Mouse (Mus musculus): ENCODE measurements around the gene Abcg4. TPM values are rescaled to one million over a fixed set of nuclear protein-coding genes. Genes with fewer than 3 reads are reported as not detected.
A peak's percentile ranks its signal among the peaks of the same experiment; 100 is the strongest.
"Not testable (repeated sequence)": the region's sequence is repeated elsewhere in the genome, so short reads cannot be mapped to it uniquely, and the experiment has no call there.

Abcg4 gene
- total RNA-seq (2021) = under 1 TPM; 0.15 to 0.62 TPM
- long read RNA-seq, experiment 1 = 0 reads
- long read RNA-seq, experiment 2 = 0 reads

DNA sequence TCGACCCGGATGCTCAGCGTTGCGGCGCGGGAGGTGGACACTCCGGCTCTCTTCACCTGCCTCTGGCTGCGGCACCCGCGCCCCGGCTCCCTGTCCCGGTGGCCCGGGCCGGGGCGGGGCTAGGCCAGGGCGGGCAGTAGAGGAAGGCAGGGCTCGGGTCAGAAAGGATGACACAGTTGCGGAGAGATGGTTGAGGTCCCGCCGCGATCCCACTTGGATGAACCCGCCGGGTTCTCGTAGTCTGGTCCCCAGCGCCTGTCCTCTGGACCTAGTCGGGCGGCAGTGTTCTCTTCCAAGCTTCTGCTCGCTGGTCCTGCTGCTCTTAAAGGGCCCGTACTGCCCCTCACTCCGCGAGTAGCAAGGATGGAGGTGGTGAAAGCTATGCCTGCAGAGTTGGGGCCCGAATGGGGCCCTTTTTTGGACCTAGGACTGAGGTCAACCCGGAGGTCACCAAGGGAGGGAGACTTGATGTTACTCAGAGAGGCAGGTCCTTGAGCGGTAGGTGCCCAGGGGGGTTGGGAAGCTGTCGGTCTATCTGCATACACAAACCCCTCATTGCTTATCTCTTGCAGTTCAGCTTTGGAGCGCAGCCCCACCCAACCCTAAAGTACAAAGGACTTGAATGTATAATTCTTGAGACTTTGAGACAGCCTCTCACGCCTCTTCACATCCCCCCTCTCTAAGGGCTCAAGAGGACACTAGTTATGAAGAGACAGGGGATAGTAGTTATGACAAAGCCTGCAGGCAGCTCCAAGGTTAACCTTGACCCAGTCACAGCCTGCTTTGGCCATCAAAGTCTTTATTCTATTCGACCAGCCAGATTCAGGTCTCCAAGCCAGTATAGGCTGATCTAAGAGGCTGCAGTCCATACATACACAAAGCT, at the start of gene Abcg4:
Gene Abcg4 (minus strand): TSS at position 540 of the 883 bp plus-strand sequence.
- DNase-seq = no peak

DNA sequence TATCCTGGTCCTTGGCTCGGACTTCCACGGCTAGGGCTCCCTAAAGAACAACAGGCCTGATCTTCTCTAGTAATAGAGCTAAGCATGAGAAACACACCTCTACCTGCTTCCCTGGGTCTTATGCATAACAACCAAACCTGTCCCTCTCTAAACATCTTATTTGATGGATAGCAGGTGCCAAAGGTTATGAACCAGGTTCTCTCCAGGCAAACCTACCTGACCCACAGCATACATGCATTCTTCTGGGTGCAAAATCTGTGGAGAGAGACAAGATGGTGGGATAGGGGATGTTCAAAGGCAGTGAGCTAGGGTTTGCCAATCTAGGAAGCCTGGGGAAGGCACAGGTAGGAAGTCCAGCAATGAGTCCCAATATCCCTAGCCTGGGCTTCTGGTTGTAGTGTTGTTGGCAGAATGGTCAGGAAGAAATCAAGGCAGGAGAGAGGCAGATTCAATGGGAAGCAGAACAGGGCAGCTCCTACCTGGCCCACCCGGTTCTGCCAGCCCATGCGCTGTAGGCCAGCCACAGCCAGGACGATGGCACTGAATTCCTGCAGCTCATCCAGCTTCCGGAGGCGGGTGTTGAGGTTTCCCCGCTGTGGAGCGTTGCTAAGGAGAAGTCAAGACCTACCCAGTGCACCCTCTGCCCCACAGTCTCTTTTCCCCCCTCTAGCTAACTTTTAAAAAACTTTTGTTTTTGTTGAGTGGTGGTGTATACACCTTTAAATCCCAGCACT, 49.2 kb upstream of the Abcg4 start:
- no peak for DNase-seq

- DNase-seq = no peak
Measured at GRCm38 (mm10) chr9:44336964-44337363, 48.5 kb upstream of the Abcg4 start.

GRCm38 (mm10) chr9:44336513-44336912, 48.1 kb upstream of the Abcg4 start:
- not testable (repeated sequence) for DNase-seq

DNA sequence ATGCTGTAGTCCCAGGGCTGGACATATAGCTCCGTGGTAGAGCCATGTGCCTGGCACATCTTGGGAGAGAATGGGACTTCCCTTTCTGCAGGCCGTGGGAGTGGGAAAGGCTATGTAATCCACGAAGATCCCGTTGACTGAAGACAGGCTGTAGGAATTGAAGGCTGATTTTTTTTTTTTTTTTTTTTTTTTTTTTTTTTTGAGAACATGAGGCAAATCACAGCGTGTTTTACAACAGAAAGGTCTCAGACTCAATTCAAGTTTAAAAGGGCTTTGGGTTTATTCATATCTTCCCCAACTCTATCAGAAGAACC, 47.6 kb upstream of the Abcg4 start:
- no peak for DNase-seq

GRCm38 (mm10) chr9:44335331-44336092, 47.1 kb upstream of the Abcg4 start:
- DNase-seq = no peak

DNA sequence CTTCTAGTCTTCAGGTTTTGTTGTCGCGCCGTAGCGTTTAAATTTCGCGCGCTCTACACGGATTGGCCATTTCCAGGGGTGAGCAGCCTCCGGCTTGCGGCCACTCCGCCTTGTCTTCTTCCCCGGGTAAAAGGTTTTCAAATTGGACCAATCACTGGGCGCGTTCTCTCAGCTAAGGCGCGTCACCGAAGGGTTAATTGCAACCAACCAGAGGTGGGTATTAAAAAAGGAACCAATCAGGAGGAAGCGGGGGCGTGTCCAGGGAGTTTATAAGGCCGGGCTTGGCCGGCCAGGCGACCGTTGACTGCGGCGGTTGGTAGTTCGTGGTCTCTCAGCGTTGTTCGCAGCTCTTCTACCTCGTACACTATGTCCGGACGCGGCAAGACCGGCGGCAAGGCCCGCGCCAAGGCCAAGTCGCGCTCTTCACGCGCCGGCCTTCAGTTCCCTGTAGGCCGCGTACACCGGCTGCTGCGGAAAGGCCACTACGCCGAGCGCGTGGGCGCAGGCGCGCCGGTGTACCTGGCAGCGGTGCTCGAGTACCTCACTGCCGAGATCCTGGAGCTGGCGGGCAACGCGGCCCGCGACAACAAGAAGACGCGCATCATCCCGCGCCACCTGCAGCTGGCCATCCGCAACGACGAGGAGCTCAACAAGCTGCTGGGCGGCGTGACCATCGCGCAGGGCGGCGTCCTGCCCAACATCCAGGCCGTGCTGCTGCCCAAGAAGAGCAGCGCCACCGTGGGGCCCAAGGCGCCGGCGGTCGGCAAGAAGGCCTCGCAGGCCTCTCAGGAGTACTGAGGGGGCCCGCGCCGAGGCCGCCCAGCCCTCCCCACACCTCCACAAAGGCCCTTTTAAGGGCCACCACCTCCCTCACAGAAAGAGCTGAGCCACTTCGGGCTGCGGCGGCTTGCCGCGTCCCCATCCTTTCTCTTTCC, 46.2 kb upstream of the Abcg4 start, which contains the start of gene H2afx:
Gene H2afx (plus strand): TSS at position 299 of the 935 bp plus-strand sequence.
- DNase-seq = peak; percentile 98

- DNase-seq = no peak
Measured at GRCm38 (mm10) chr9:44332918-44333638, 44.7 kb upstream of the Abcg4 start.

DNA sequence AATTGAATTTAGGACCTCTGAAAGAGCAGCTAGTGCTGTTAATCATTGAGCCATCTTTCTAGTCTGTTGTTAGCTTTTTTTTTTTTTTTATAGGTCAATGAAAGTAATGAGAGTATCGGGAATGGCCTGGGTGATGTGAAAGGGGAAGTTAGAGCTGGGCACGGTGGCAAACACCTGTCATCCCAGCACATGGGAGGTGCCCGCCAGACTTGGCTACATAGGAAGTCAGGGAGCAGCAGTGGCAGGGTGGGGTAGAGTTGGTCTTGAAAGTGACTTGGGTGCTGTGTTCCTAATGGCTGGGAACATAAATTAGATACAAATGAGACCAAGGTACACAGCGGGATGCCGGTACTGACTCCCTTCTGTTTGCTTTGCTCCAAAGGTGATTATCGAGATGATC, 42.3 kb upstream of the Abcg4 start:
- DNase-seq = no peak

DNA sequence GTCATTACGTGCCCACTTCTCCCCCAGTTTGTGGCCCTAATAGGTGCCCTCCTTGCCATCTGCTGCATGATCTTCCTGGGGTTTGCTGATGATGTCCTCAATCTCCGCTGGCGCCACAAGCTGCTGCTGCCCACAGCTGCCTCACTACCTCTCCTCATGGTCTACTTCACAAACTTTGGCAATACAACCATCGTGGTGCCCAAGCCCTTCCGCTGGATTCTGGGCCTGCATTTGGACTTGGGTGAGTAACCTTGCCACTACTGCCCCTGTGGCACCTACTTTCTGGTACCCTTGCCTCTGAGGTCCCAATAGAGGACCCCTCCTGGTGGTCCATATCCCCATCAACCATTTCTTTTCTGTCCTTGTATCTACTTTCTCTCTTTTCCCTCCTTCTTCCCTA, 39.5 kb upstream of the Abcg4 start:
- DNase-seq = no peak

GRCm38 (mm10) chr9:44327064-44327711, 38.8 kb upstream of the Abcg4 start:
- DNase-seq = no peak

DNA sequence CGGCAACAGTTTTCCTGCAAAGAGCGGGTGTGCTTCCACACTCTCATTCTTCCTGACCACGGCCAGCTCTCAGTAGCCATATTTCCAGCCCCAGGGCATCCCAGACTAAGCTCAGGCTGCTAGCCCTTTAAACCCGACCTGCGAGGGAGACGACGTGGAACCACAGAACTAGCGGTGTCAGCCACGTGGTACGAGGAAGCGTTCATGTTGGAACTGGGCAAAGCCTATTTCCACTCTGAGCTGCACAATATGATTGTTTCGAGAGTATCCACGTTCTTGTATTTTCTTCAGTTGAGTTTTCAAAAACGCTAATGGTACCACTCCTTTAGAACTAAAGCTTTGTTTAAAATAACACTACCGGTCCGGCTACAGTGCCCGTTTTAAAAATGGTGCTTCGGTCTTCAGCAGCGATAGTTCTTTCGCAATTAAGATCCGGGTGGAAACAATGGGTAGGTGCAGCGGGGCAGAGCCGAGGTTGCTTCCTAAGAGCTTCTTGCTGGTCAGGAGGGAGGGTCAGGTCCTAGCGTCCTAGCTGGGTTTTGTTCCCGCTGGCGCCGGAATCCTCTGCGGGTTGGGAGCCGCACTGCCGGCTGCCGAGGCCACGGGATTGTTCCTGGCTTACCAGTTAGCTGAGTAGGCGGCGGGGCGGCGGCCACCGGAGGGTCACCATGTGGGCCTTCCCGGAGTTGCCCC, 38.1 kb upstream of the Abcg4 start:
- peak; percentile 80 for DNase-seq

DNA sequence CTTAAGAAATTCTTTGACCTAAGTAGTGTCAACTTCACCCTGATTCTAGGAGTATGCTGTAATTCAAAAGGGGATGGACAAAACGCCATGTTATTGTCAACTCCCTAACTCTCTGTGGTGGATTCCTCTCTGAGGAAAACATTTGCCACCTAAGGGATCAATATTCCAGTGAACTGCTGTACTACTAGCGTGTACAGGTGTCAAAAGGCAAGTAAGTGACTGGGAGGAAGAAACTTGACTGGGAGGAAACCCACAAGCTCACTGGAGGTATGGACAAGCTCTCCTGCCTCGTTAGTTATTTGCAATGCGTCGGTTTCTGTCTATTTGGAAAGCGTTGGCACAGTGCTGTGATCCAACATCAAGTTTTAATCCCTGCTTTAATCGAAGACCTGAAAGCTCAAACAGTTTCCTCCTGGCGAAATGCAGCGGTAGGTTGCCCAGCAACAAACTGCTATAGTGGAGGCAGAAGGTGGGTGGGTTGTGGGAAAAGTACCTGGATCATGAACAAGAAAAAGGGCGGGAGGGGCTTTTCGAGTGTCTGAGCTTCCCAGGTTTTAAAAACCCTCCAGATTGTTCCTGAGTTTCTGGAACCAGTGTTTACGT, 37.5 kb upstream of the Abcg4 start, which contains the start of gene Dpagt1:
Gene Dpagt1 (plus strand): TSS at position 252 of the 603 bp plus-strand sequence.
- no peak for DNase-seq

GRCm38 (mm10) chr9:44325032-44325767, 36.8 kb upstream of the Abcg4 start:
- DNase-seq = not testable (repeated sequence)

DNA sequence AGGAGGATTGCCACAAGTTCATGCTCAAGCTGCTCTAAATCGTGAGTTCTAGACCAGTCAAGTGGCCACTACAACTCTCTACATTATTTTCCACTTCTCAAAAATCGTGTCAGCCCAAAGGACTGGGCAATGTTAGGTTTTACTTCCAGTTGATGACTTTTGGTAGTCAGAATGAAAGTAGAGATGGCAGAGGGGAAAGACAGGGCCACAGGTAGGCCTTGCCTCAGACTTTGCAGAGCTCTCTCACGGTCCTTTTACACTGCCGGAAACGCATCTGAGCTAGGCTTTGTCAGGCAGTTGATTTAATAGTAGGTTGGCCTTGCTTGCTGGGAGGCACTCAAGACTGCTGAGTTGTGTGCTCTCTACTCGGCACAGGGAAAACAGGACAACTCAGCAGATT, 35.7 kb upstream of the Abcg4 start:
- DNase-seq = no peak

DNA sequence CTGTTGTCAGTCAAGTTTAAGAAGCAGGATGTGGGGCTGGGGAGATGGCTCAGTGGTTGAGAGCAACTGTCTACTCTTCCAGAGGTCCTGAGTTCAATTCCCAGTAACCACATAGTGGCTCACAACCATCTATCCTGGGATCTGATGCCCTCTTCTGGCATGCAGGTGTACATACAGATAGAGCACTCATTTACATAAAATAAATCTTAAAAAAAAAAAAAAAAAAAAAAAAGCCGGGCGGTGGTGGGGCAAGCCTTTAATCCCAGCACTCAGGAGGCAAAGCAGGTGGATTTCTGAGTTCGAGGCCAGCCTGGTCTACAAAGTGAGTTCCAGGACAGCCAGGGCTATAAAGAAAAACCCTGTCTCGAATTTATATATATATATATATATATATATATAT, 35.2 kb upstream of the Abcg4 start:
- DNase-seq = not testable (repeated sequence)

DNA sequence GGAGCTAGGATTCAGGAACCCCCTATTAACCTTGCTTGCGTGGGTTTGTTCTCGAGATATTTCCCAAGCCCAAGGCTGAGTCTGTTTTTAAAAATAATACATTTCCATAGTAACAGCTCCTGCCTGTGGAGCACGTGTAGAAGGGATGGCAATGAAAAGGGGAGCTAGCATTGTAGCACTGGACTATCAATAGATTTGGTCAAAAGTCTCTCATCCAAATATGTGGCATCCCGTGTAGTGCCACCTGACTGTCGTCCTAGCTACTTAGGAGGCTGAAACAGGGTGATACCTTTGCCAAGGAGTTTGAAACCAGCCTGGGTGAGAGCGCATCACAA, 32.4 kb upstream of the Abcg4 start:
- DNase-seq = no peak
